Mouse (Mus musculus): Measurements from ENCODE around the gene Gpatch3. TPM values are rescaled to one million over a fixed set of nuclear protein-coding genes. Genes with fewer than 3 reads are reported as not detected.
A peak's percentile ranks its signal among the peaks of the same experiment; 100 is the strongest.

Gpatch3 gene
- polyA plus RNA-seq, 1 experiment from 2014 or later, result 9.0 TPM

DNA sequence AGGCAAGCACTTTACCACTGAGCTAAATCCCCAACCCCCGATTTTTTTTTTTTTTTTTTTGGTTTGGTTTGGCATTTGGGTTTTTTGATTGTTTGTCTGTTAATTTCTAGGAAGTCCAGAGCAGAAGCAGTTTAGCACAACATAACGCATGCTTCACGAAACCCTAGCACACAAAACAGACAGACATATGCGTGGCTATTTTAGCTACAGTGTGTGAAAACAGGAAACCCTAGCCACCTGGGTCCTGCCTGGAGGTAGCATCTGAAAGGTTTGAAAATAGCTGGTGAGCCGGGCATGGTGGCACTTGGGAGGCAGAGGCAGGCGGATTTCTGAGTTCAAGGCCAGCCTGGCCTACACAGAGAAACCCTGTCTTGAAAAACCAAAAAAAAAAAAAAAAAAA is 21.5 kb downstream of the Gpatch3 start:
- no peak overlapping the region for H3K27ac ChIP-seq (replicated peaks)
- ATAC-seq (replicated peaks), result no peak
- 86% methylated on average over 6 of the region's 6 CpGs for WGBS

DNA sequence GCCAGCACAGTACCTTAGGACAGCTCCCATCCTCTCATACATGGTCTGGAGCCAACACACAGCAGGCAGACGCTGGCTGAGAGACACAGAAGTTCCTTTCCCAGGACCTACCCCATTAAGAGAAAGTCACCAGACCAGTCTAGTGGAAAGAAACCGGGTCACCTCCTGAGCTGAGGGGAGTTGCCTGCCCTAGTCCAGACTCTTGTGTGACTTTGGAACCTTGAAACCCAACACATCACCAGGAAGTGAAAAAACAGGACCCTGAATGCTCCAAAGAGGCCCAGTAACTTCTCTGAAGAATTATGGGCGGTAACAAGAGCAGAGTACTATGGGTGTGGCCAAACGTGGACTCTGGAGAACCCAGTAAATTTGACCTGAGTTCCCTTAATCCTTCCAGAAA is 24.1 kb downstream of the Gpatch3 start:
- Histone ChIP-seq H3K4me1 (peaks cover 16% of the 10 kb centered on the region), H3K27ac (replicated peaks) (no peak overlapping the region), H3K4me2 (replicated peaks) (no peak overlapping the region), H3K36me3 (no peaks in the 10 kb centered on the region; the same call in 1 of the 2 replicates), H3K9me3 (no peaks in the 10 kb centered on the region), H3K4me3 (no peak overlapping the region), H3K27me3 (peaks cover 45% of the 10 kb centered on the region), H3K9ac (replicated peaks) (no peak overlapping the region)
- WGBS, result 49% methylated on average over 4 of the region's 4 CpGs
- ATAC-seq (replicated peaks), result no peak

More for the DNA sequence above, 21.5 kb downstream of the Gpatch3 start:
- Histone ChIP-seq H3K9ac (replicated peaks) (no peak overlapping the region), H3K4me1 (peaks cover 12% of the 10 kb centered on the region), H3K4me3 (no peak overlapping the region), H3K9me3 (no peaks in the 10 kb centered on the region), H3K36me3 (peaks cover 4% of the 10 kb centered on the region; the same call in 1 of the 2 replicates), H3K4me2 (replicated peaks) (no peak overlapping the region), H3K27me3 (peaks cover 30% of the 10 kb centered on the region)

DNA sequence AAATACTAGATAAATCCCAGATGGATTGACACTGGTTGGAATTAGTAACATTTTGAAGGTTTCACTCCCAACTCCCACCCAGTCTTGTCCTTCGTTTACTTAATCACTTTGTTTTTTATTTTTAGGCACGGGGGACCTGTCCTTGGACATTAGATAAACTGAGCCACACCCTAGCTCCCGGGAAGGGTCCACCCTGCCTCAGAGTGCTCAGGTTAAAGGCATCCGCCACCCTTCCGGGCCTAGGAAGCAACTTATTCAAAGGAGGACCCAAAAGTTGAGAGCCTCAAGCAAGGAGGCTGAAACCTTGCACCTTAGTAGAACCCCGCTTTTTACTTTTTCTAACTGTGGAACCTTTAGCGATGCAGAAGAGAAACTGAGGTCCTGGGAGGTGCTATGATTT is 24.6 kb downstream of the Gpatch3 start:
- Histone ChIP-seq H3K4me2 (replicated peaks) (peak overlapping the region; percentile 60), H3K27me3 (peaks cover 45% of the 10 kb centered on the region), H3K36me3 (peaks cover 5% of the 10 kb centered on the region; the same call in 1 of the 2 replicates), H3K9ac (replicated peaks) (peak overlapping the region; percentile 26; the same call in 1 of the 2 replicates), H3K9me3 (no peaks in the 10 kb centered on the region), H3K4me3 (peak overlapping the region; percentile 39), H3K27ac (replicated peaks) (no peak overlapping the region), H3K4me1 (peaks cover 16% of the 10 kb centered on the region)
- no peak for ATAC-seq (replicated peaks)
- WGBS, result 28% methylated on average over 7 of the region's 7 CpGs

DNA sequence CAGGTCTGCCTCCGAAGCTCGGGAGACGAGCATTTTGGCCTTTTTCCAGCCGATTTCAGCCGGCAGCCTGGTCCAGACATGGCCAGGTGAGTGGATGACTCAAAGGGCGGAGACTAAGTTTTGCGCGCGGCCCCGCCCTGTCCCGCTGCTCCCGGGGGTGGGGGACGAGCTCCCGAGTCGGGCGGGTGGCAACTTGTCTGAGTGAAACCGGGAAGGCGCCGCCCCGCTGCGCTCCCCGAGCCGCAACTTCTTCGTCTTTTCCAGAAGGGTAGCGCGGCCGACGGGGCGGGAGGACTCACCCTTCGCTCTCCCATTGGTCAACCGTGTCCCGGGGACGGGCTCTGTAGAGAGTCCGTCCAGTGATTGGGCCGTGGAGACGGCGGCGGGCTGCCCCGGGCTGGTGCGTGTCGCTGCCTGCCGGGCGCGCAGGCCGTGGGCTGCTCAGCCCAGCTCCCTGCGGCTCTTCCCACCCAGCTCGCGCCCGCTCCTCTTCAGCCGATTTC is 25.1 kb downstream of the Gpatch3 start:
- under 1% methylated on average over 50 of the region's 50 CpGs for WGBS
- peaks cover 7% of the 10 kb centered on the region; the same call in 1 of the 2 replicates for H3K36me3 ChIP-seq
- no peak overlapping the region for H3K27ac ChIP-seq (replicated peaks)
- peaks cover 16% of the 10 kb centered on the region for H3K4me1 ChIP-seq
- H3K9ac ChIP-seq (replicated peaks), result peak overlapping the region; percentile 26; the same call in 1 of the 2 replicates
- H3K27me3 ChIP-seq, result peaks cover 45% of the 10 kb centered on the region
- ATAC-seq (replicated peaks), result peak; percentile 87
- H3K9me3 ChIP-seq, result no peaks in the 10 kb centered on the region
- H3K4me3 ChIP-seq, result peak overlapping the region; percentile 39
- H3K4me2 ChIP-seq (replicated peaks), result peak overlapping the region; percentile 60

DNA sequence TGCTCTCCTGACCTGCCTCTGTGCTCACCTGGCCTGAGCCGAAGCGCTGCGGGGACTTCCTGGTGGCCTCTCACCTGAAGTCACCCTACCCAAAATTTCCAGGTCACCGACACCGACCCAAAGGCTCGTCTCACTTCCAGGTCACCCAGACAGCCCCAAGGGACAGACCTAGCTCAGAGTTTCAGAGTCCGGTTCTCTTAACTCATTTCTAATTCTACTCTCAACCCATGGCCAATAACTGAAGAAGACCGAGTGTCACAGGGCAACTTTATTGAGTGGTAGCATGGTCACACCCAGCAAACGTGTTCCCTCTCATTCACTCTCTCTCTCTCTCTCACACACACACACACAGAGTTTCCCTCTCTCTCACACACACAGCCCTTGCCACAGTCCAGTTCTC is 25.8 kb downstream of the Gpatch3 start:
- H3K4me3 ChIP-seq, result peak overlapping the region; percentile 39
- 14% methylated on average over 9 of the region's 9 CpGs for WGBS
- no peak for ATAC-seq (replicated peaks)

DNA sequence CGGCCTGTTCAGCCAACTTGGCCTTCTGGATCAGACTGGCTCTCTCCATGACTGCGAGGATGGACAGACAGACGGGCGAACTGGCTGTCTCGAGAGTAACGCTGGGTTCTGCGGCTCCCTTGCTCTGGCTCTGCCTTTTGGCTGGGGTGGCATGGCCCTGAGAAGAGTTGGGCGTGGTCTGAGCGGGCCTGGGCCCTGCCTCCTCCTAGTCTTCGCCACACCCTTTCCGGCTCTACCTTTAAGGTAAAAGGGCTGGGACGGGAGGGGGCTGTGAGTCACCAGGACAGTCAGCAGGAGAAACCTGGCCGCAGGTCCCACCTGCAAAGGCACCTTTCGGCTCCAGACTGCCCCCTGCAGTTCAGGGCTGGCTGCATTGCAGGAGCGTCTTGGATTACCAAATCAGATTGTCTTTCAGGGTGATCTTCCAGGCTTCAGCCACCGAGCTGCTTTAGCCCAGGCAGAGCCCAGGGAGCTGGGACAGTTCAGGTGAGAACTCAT is 27.2 kb downstream of the Gpatch3 start, which contains the start of gene Sfn:
Gene Sfn, minus strand, starts transcription at position 448 of the 498 bp plus-strand sequence.
- ATAC-seq (replicated peaks), result no peak
- H3K27me3 ChIP-seq, result peaks cover 45% of the 10 kb centered on the region
- no peak within 1 kb of the TSS for H3K9ac ChIP-seq (replicated peaks)
- WGBS, result 2% methylated on average over 16 of the region's 16 CpGs
- peaks cover 7% of the 10 kb centered on the region; the same call in 1 of the 2 replicates for H3K36me3 ChIP-seq
- no peak within 1 kb of the TSS for H3K4me3 ChIP-seq
- no peak within 1 kb of the TSS for H3K4me2 ChIP-seq (replicated peaks)
- H3K4me1 ChIP-seq, result peaks cover 16% of the 10 kb centered on the region
- no peaks in the 10 kb centered on the region for H3K9me3 ChIP-seq
- H3K27ac ChIP-seq (replicated peaks), result no peak within 1 kb of the TSS

More for the DNA sequence above, 25.8 kb downstream of the Gpatch3 start:
- Histone ChIP-seq H3K36me3 (peaks cover 7% of the 10 kb centered on the region; the same call in 1 of the 2 replicates), H3K4me1 (peaks cover 16% of the 10 kb centered on the region), H3K9ac (replicated peaks) (no peak overlapping the region), H3K4me2 (replicated peaks) (peak overlapping the region; percentile 60; the same call in 1 of the 2 replicates), H3K9me3 (no peaks in the 10 kb centered on the region), H3K27me3 (peaks cover 45% of the 10 kb centered on the region), H3K27ac (replicated peaks) (no peak overlapping the region)

DNA sequence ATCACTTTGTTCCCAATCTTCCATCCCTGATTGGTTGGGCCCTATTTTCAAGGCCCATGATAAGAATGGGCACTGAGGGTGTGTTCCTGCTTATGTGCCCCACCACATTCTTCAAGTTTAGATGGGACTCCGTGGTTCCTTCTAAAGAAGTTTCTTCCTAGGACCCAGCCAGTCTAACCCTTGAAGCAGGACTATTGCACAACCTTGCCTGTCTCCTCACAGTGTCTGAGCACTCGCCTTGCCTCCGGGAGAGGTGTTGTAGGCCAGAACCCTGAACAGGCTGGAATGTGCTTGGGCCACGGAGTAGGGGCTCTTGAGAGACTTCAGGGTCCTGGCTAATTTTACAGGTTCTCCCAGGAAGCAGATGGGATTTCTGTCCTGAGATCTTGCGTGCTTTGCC is 28.5 kb downstream of the Gpatch3 start:
- no peak for ATAC-seq (replicated peaks)
- Histone ChIP-seq H3K4me3 (no peak overlapping the region), H3K9me3 (no peaks in the 10 kb centered on the region), H3K9ac (replicated peaks) (no peak overlapping the region), H3K27me3 (peaks cover 40% of the 10 kb centered on the region), H3K4me2 (replicated peaks) (no peak overlapping the region), H3K36me3 (peaks cover 10% of the 10 kb centered on the region; the same call in 1 of the 2 replicates), H3K27ac (replicated peaks) (no peak overlapping the region), H3K4me1 (peaks cover 16% of the 10 kb centered on the region)
- 89% methylated on average over 5 of the region's 5 CpGs for WGBS

DNA sequence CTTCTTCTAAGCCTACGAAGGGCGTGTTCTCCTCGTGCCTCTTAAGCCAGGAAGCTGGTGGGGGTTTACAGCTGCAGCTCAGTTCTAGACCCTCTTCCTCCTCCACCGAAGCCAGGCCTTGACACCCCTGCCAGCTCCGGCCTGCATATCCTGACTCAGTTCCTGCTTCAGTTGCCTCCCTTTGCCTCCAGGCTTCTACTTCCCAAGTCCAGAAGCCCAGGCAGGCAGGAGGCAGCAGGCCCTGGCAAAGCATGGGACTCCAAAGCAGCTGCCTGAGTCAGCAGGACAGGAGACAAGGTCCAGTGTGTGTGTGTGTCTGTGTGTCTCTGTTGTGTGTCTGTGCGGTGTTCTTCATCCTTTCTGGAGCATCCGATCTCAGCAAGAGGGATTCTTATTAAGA is 29.6 kb downstream of the Gpatch3 start:
- H3K27ac ChIP-seq (replicated peaks), result no peak overlapping the region
- H3K36me3 ChIP-seq, result peaks cover 15% of the 10 kb centered on the region; the same call in 1 of the 2 replicates
- H3K4me2 ChIP-seq (replicated peaks), result no peak overlapping the region
- no peak overlapping the region for H3K4me3 ChIP-seq
- H3K4me1 ChIP-seq, result peaks cover 15% of the 10 kb centered on the region
- H3K9me3 ChIP-seq, result no peaks in the 10 kb centered on the region
- no peak for ATAC-seq (replicated peaks)
- 90% methylated on average over 7 of the region's 7 CpGs for WGBS
- no peak overlapping the region for H3K9ac ChIP-seq (replicated peaks)
- peaks cover 29% of the 10 kb centered on the region for H3K27me3 ChIP-seq

DNA sequence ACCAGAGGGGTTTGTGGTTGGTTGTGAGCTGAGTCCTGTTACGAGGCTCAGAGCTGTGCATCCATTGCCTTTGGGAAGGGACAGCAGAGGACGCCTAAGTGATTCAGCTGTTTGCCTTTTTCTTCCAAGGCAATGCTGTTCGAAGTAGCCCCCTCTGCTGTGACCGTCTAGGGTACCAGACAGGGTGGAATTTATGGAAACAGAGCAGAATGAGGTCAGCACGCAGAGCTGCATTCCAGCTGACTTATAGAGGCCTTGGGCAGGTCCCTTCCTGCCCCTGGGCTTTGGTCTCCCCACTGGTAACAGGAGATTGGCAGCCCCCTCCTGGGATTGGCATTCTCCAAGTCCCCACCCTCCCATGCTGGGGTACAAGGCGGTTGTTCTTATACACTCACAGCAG is 30.3 kb downstream of the Gpatch3 start:
- no peak for ATAC-seq (replicated peaks)
- no peak overlapping the region for H3K9ac ChIP-seq (replicated peaks)
- peaks cover 8% of the 10 kb centered on the region for H3K4me1 ChIP-seq
- no peak overlapping the region for H3K27ac ChIP-seq (replicated peaks)
- H3K36me3 ChIP-seq, result peaks cover 15% of the 10 kb centered on the region
- no peak overlapping the region for H3K4me3 ChIP-seq
- peaks cover 23% of the 10 kb centered on the region for H3K27me3 ChIP-seq
- H3K9me3 ChIP-seq, result no peaks in the 10 kb centered on the region
- 65% methylated on average over 6 of the region's 6 CpGs for WGBS
- H3K4me2 ChIP-seq (replicated peaks), result no peak overlapping the region

DNA sequence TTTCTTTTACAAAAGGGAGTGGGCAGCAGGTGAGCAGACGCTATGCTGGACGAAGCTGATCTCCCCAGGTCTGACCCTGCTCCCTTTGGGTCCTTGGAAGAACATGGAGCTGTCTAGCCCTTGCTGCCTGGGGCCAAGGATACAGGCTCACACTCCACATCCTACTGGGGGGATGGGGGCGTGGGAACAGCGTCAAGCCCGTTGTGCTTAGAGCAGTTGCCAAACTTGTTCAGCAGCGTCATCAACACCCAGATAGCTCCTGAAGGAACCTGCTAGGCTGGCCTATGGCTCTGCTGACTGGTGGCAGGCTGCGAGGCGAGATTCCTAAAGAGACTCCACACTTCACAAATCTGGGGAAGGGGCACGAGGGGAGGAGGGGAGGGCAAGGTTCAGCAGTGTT is 30.8 kb downstream of the Gpatch3 start:
- Histone ChIP-seq H3K9me3 (no peaks in the 10 kb centered on the region), H3K4me3 (no peak overlapping the region), H3K27ac (replicated peaks) (no peak overlapping the region), H3K4me1 (0 out of 2 replicates have a peak, but pooled peaks cover 4% of the 10 kb centered on the region), H3K4me2 (replicated peaks) (no peak overlapping the region), H3K9ac (replicated peaks) (no peak overlapping the region), H3K36me3 (peaks cover 15% of the 10 kb centered on the region), H3K27me3 (peaks cover 18% of the 10 kb centered on the region)
- ATAC-seq (replicated peaks), result no peak
- WGBS, result 60% methylated on average over 9 of the region's 9 CpGs

DNA sequence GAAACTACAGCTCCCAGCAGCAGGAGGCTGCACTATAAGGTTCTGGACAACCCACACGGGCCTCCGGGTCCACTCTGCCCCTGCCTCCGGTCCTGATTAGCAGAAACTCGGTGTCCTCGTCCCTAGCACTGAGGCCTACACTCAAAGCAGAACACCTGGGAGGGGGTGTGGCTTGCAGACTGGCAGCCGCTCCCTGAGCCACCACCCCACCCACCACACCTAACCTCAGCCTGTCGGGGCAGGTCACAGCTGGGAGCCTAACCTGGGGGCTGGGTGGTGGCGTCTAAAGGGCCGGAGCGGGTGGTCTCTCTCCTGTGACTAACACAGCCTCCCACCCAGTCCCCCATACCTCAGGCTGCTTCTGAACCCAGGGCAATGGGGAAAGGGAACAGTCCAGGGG is 32.7 kb downstream of the Gpatch3 start:
- H3K36me3 ChIP-seq, result peaks cover 21% of the 10 kb centered on the region
- H3K9ac ChIP-seq (replicated peaks), result no peak overlapping the region
- H3K27ac ChIP-seq (replicated peaks), result no peak overlapping the region
- 85% methylated on average over 10 of the region's 10 CpGs for WGBS
- H3K27me3 ChIP-seq, result peaks cover 7% of the 10 kb centered on the region
- H3K9me3 ChIP-seq, result no peaks in the 10 kb centered on the region
- H3K4me3 ChIP-seq, result no peak overlapping the region
- no peak for ATAC-seq (replicated peaks)
- no peaks in the 10 kb centered on the region for H3K4me1 ChIP-seq
- H3K4me2 ChIP-seq (replicated peaks), result no peak overlapping the region

DNA sequence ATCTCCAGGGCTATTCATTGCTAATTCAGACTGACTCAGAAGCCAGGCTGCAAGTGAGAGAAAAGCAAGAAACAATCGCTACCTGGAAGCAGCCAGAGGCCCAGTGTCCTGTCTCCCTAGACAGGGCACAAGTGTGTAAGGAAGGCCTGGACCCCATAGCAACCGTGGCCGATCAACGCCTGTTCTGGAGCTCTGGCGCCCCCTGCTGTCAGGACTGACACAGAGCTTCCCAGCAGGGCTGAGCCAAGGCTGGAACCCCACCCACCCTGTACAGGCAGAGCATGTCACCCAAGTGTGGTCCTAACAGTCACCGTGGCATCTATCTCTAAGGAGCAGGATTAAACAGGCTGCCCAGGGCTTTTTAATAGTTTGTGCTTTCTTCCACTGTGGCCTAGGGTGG is 35.2 kb downstream of the Gpatch3 start:
- Histone ChIP-seq H3K4me2 (replicated peaks) (no peak overlapping the region), H3K36me3 (peaks cover 27% of the 10 kb centered on the region), H3K4me3 (no peak overlapping the region), H3K4me1 (no peaks in the 10 kb centered on the region), H3K9ac (replicated peaks) (no peak overlapping the region), H3K9me3 (no peaks in the 10 kb centered on the region), H3K27me3 (no peaks in the 10 kb centered on the region), H3K27ac (replicated peaks) (no peak overlapping the region)
- ATAC-seq (replicated peaks), result no peak
- WGBS, result 13% methylated on average over 6 of the region's 6 CpGs

DNA sequence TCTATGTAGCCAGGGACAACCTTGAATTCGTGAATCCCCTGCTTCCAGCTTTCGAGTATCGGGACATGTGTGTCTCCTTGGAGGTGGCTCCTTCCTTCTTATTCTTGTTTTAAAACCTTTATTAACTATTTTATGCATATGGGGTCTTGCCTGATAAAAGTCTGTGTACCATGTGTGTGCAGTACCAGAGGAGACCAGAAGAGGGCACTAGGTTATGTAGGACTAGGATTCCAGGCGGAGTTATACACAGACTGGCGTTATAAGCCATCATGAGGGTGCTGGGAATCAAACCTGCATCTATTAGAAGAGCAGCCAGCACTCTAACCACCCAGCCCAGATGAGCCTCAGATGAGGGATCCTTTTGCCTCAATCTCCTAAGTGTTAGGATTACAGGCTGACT is 37.3 kb downstream of the Gpatch3 start:
- 98% methylated on average over 5 of the region's 5 CpGs for WGBS
- ATAC-seq (replicated peaks), result no peak
- peaks cover 27% of the 10 kb centered on the region for H3K36me3 ChIP-seq
- H3K4me2 ChIP-seq (replicated peaks), result no peak overlapping the region
- no peak overlapping the region for H3K4me3 ChIP-seq
- no peaks in the 10 kb centered on the region for H3K27me3 ChIP-seq
- H3K9ac ChIP-seq (replicated peaks), result no peak overlapping the region
- no peaks in the 10 kb centered on the region for H3K9me3 ChIP-seq
- no peaks in the 10 kb centered on the region for H3K4me1 ChIP-seq
- no peak overlapping the region for H3K27ac ChIP-seq (replicated peaks)

All from forebrain, embryonic 15.5 days (tissue).